Mouse (Mus musculus): Measurements from ENCODE around the gene Fas. TPM values are rescaled to one million over a fixed set of nuclear protein-coding genes. Genes with fewer than 3 reads are reported as not detected.
A peak's percentile ranks its signal among the peaks of the same experiment; 100 is the strongest.

Gene Fas
- polyA plus RNA-seq, 1 experiment from 2014 or later = 0.19 TPM

- Histone ChIP-seq H3K4me1 (no peaks in the 10 kb centered on the region), H3K9ac (no peak overlapping the region), H3K9me3 (replicated peaks) (no peaks in the 10 kb centered on the region), H3K4me3 (no peak overlapping the region), H3K4me2 (no peak overlapping the region), H3K36me3 (ENCODE audit: poor library complexity, severe bottlenecking) (no peaks in the 10 kb centered on the region), H3K27ac (no peak overlapping the region), H3K27me3 (no peaks in the 10 kb centered on the region)
- no peak for ATAC-seq
- WGBS = 78% methylated on average over 6 of the region's 6 CpGs
These were observed 16.3 kb downstream of the Fas start for GRCm38 (mm10) chr19:34306794-34307193.

- 51% methylated on average over 5 of the region's 5 CpGs for WGBS
- Histone ChIP-seq H3K27me3 (no peaks in the 10 kb centered on the region), H3K36me3 (ENCODE audit: poor library complexity, severe bottlenecking) (no peaks in the 10 kb centered on the region), H3K4me3 (no peak overlapping the region), H3K9me3 (replicated peaks) (no peaks in the 10 kb centered on the region), H3K4me2 (no peak overlapping the region), H3K27ac (no peak overlapping the region), H3K4me1 (no peaks in the 10 kb centered on the region), H3K9ac (no peak overlapping the region)
- ATAC-seq = no peak
These were observed 21.8 kb downstream of the Fas start for GRCm38 (mm10) chr19:34312151-34312728.

GRCm38 (mm10) chr19:34328051-34328450, 37.6 kb downstream of the Fas start:
- WGBS = 65% methylated on average over 3 of the region's 3 CpGs
- Histone ChIP-seq H3K4me1 (no peaks in the 10 kb centered on the region), H3K27me3 (no peaks in the 10 kb centered on the region), H3K36me3 (ENCODE audit: poor library complexity, severe bottlenecking) (no peaks in the 10 kb centered on the region), H3K4me3 (no peak overlapping the region), H3K9ac (no peak overlapping the region), H3K4me2 (no peak overlapping the region), H3K9me3 (replicated peaks) (no peaks in the 10 kb centered on the region), H3K27ac (no peak overlapping the region)
- ATAC-seq = no peak

- H3K4me2 ChIP-seq = no peak overlapping the region
- 2% methylated on average over 2 of the region's 2 CpGs for WGBS
- no peak overlapping the region for H3K27ac ChIP-seq
- no peak overlapping the region for H3K4me3 ChIP-seq
- no peaks in the 10 kb centered on the region for H3K36me3 ChIP-seq (ENCODE audit: poor library complexity, severe bottlenecking)
- H3K9ac ChIP-seq = no peak overlapping the region
- no peaks in the 10 kb centered on the region for H3K9me3 ChIP-seq (replicated peaks)
- no peaks in the 10 kb centered on the region for H3K4me1 ChIP-seq
- H3K27me3 ChIP-seq = no peaks in the 10 kb centered on the region
- peak; percentile 83 for ATAC-seq
These were observed 43.8 kb downstream of the Fas start for GRCm38 (mm10) chr19:34334300-34334699.

- no peaks in the 10 kb centered on the region for H3K4me1 ChIP-seq
- ATAC-seq = no peak
- no peak overlapping the region for H3K27ac ChIP-seq
- no peak overlapping the region for H3K9ac ChIP-seq
- no peaks in the 10 kb centered on the region for H3K9me3 ChIP-seq (replicated peaks)
- no peaks in the 10 kb centered on the region for H3K36me3 ChIP-seq (ENCODE audit: poor library complexity, severe bottlenecking)
- no peaks in the 10 kb centered on the region for H3K27me3 ChIP-seq
- no peak overlapping the region for H3K4me2 ChIP-seq
- H3K4me3 ChIP-seq = no peak overlapping the region
- 85% methylated on average over 2 of the region's 2 CpGs for WGBS
These were observed 54.2 kb downstream of the Fas start for GRCm38 (mm10) chr19:34344702-34345101.

GRCm38 (mm10) chr19:34345616-34346267, 55.3 kb downstream of the Fas start:
- no peaks in the 10 kb centered on the region for H3K9me3 ChIP-seq (replicated peaks)
- no peaks in the 10 kb centered on the region for H3K36me3 ChIP-seq (ENCODE audit: poor library complexity, severe bottlenecking)
- H3K9ac ChIP-seq = no peak overlapping the region
- H3K4me3 ChIP-seq = no peak overlapping the region
- no peaks in the 10 kb centered on the region for H3K4me1 ChIP-seq
- H3K27ac ChIP-seq = no peak overlapping the region
- ATAC-seq = peak; percentile 70; the same call in 1 of the 2 replicates
- no peak overlapping the region for H3K4me2 ChIP-seq
- H3K27me3 ChIP-seq = no peaks in the 10 kb centered on the region
- 48% methylated on average over 8 of the region's 8 CpGs for WGBS

GRCm38 (mm10) chr19:34353291-34353805, 62.9 kb downstream of the Fas start:
- no peak for ATAC-seq
- H3K4me1 ChIP-seq = no peaks in the 10 kb centered on the region
- 31% methylated on average over 3 of the region's 3 CpGs for WGBS

GRCm38 (mm10) chr19:34362639-34363038, 72.2 kb downstream of the Fas start:
- H3K4me1 ChIP-seq = no peaks in the 10 kb centered on the region
- no peaks in the 10 kb centered on the region for H3K36me3 ChIP-seq (ENCODE audit: poor library complexity, severe bottlenecking)
- H3K4me2 ChIP-seq = no peak overlapping the region
- H3K9me3 ChIP-seq (replicated peaks) = no peaks in the 10 kb centered on the region
- no peak overlapping the region for H3K27ac ChIP-seq
- WGBS = 95% methylated on average over 1 of the region's 1 CpGs
- H3K27me3 ChIP-seq = no peaks in the 10 kb centered on the region
- H3K9ac ChIP-seq = no peak overlapping the region
- no peak for ATAC-seq
- no peak overlapping the region for H3K4me3 ChIP-seq

More at GRCm38 (mm10) chr19:34353291-34353805, 62.9 kb downstream of the Fas start:
- H3K9me3 ChIP-seq (replicated peaks) = no peaks in the 10 kb centered on the region
- no peaks in the 10 kb centered on the region for H3K27me3 ChIP-seq
- H3K27ac ChIP-seq = no peak overlapping the region
- no peak overlapping the region for H3K4me2 ChIP-seq
- no peaks in the 10 kb centered on the region for H3K36me3 ChIP-seq (ENCODE audit: poor library complexity, severe bottlenecking)
- no peak overlapping the region for H3K4me3 ChIP-seq
- no peak overlapping the region for H3K9ac ChIP-seq

- H3K27ac ChIP-seq = no peak overlapping the region
- H3K4me3 ChIP-seq = no peak overlapping the region
- H3K27me3 ChIP-seq = no peaks in the 10 kb centered on the region
- H3K4me1 ChIP-seq = no peaks in the 10 kb centered on the region
- H3K4me2 ChIP-seq = no peak overlapping the region
- no peak for ATAC-seq
- no peak overlapping the region for H3K9ac ChIP-seq
- WGBS = 50% methylated on average over 1 of the region's 1 CpGs
- no peaks in the 10 kb centered on the region for H3K36me3 ChIP-seq (ENCODE audit: poor library complexity, severe bottlenecking)
- no peaks in the 10 kb centered on the region for H3K9me3 ChIP-seq (replicated peaks)
These were observed 79.1 kb downstream of the Fas start for GRCm38 (mm10) chr19:34369551-34369950.

GRCm38 (mm10) chr19:34370397-34370796, 79.9 kb downstream of the Fas start:
- no peaks in the 10 kb centered on the region for H3K36me3 ChIP-seq (ENCODE audit: poor library complexity, severe bottlenecking)
- no peak overlapping the region for H3K4me2 ChIP-seq
- no peak for ATAC-seq
- no peaks in the 10 kb centered on the region for H3K27me3 ChIP-seq
- no peak overlapping the region for H3K4me3 ChIP-seq
- H3K27ac ChIP-seq = no peak overlapping the region
- no peaks in the 10 kb centered on the region for H3K4me1 ChIP-seq
- no peaks in the 10 kb centered on the region for H3K9me3 ChIP-seq (replicated peaks)
- no peak overlapping the region for H3K9ac ChIP-seq
- WGBS = 55% methylated on average over 3 of the region's 3 CpGs

All from forebrain, embryonic 13.5 days (tissue).